Mouse (Mus musculus): ENCODE data around the gene Slc4a4. TPM values are rescaled to one million over a fixed set of nuclear protein-coding genes. Genes with fewer than 3 reads are reported as not detected.
"Not testable (repeated sequence)": the region's sequence is repeated elsewhere in the genome, so short reads cannot be mapped to it uniquely, and the experiment has no call there.

Slc4a4 gene
- polyA plus RNA-seq, 1 experiment from 2014 or later = 12.2 TPM

GRCm38 (mm10) chr5:89096371-89096770 lies 209.8 kb downstream of the Slc4a4 start:
- H3K9ac ChIP-seq (replicated peaks) = no peak overlapping the region
- no peak for ATAC-seq (ENCODE audit: low FRiP score)
- H3K9me3 ChIP-seq (replicated peaks) = no peaks in the 10 kb centered on the region
- no peak overlapping the region for H3K4me2 ChIP-seq
- H3K4me3 ChIP-seq (replicated peaks) = no peak overlapping the region
- H3K27me3 ChIP-seq (replicated peaks) = no peaks in the 10 kb centered on the region
- peaks cover 7% of the 10 kb centered on the region; the same call in 1 of the 2 replicates for H3K4me1 ChIP-seq
- H3K27ac ChIP-seq (replicated peaks) = no peak overlapping the region
- no peaks in the 10 kb centered on the region for H3K36me3 ChIP-seq

- 93% methylated on average over 3 of the region's 3 CpGs for WGBS
- no peaks in the 10 kb centered on the region for H3K9me3 ChIP-seq (replicated peaks)
- no peak overlapping the region; the same call in 1 of the 2 replicates for H3K27ac ChIP-seq (replicated peaks)
- H3K9ac ChIP-seq (replicated peaks) = no peak overlapping the region
- no peak overlapping the region for H3K4me2 ChIP-seq
- H3K4me1 ChIP-seq = peaks cover 7% of the 10 kb centered on the region; the same call in 1 of the 2 replicates
- H3K4me3 ChIP-seq (replicated peaks) = no peak overlapping the region
- no peaks in the 10 kb centered on the region for H3K27me3 ChIP-seq (replicated peaks)
- H3K36me3 ChIP-seq = no peaks in the 10 kb centered on the region
- no peak for ATAC-seq (ENCODE audit: low FRiP score)
These were observed 210.7 kb downstream of the Slc4a4 start for GRCm38 (mm10) chr5:89097291-89097690.

GRCm38 (mm10) chr5:89098121-89098520 lies 211.5 kb downstream of the Slc4a4 start:
- no peak for ATAC-seq (ENCODE audit: low FRiP score)
- Histone ChIP-seq H3K27ac (replicated peaks) (no peak overlapping the region), H3K4me1 (peaks cover 7% of the 10 kb centered on the region; the same call in 1 of the 2 replicates), H3K9me3 (replicated peaks) (no peaks in the 10 kb centered on the region), H3K9ac (replicated peaks) (no peak overlapping the region), H3K4me3 (replicated peaks) (no peak overlapping the region), H3K27me3 (replicated peaks) (no peaks in the 10 kb centered on the region), H3K36me3 (no peaks in the 10 kb centered on the region), H3K4me2 (no peak overlapping the region)
- 63% methylated on average over 4 of the region's 4 CpGs for WGBS

- no peak overlapping the region for H3K4me2 ChIP-seq
These were observed 213.3 kb downstream of the Slc4a4 start for GRCm38 (mm10) chr5:89099886-89100285.

GRCm38 (mm10) chr5:89102560-89102959 lies 215.9 kb downstream of the Slc4a4 start:
- Histone ChIP-seq H3K27ac (replicated peaks) (no peak overlapping the region), H3K27me3 (replicated peaks) (no peaks in the 10 kb centered on the region), H3K4me1 (no peaks in the 10 kb centered on the region), H3K9me3 (replicated peaks) (no peaks in the 10 kb centered on the region), H3K9ac (replicated peaks) (no peak overlapping the region), H3K36me3 (no peaks in the 10 kb centered on the region), H3K4me3 (replicated peaks) (no peak overlapping the region), H3K4me2 (no peak overlapping the region)
- no peak for ATAC-seq (ENCODE audit: low FRiP score)
- 60% methylated on average over 4 of the region's 4 CpGs for WGBS

More at GRCm38 (mm10) chr5:89099886-89100285, 213.3 kb downstream of the Slc4a4 start:
- no peaks in the 10 kb centered on the region for H3K9me3 ChIP-seq (replicated peaks)
- no peak overlapping the region for H3K9ac ChIP-seq (replicated peaks)
- H3K36me3 ChIP-seq = no peaks in the 10 kb centered on the region
- WGBS = 82% methylated on average over 3 of the region's 3 CpGs
- no peak overlapping the region for H3K27ac ChIP-seq (replicated peaks)
- no peaks in the 10 kb centered on the region for H3K4me1 ChIP-seq
- H3K27me3 ChIP-seq (replicated peaks) = no peaks in the 10 kb centered on the region
- H3K4me3 ChIP-seq (replicated peaks) = no peak overlapping the region
- no peak for ATAC-seq (ENCODE audit: low FRiP score)

- H3K9ac ChIP-seq (replicated peaks) = no peak overlapping the region
- H3K27me3 ChIP-seq (replicated peaks) = no peaks in the 10 kb centered on the region
- no peaks in the 10 kb centered on the region for H3K36me3 ChIP-seq
- H3K9me3 ChIP-seq (replicated peaks) = no peaks in the 10 kb centered on the region
- no peak for ATAC-seq (ENCODE audit: low FRiP score)
- no peak overlapping the region for H3K27ac ChIP-seq (replicated peaks)
- no peak overlapping the region for H3K4me3 ChIP-seq (replicated peaks)
- H3K4me1 ChIP-seq = no peaks in the 10 kb centered on the region
- no peak overlapping the region for H3K4me2 ChIP-seq
- WGBS = 54% methylated on average over 9 of the region's 9 CpGs
These were observed 218.7 kb downstream of the Slc4a4 start for GRCm38 (mm10) chr5:89105346-89105745.

- Histone ChIP-seq H3K4me3 (replicated peaks) (no peak overlapping the region), H3K9ac (replicated peaks) (no peak overlapping the region), H3K36me3 (no peaks in the 10 kb centered on the region), H3K4me1 (no peaks in the 10 kb centered on the region), H3K9me3 (replicated peaks) (no peaks in the 10 kb centered on the region), H3K27ac (replicated peaks) (no peak overlapping the region), H3K4me2 (no peak overlapping the region), H3K27me3 (replicated peaks) (no peaks in the 10 kb centered on the region)
- ATAC-seq (ENCODE audit: low FRiP score) = no peak
These were observed 219.6 kb downstream of the Slc4a4 start for GRCm38 (mm10) chr5:89106217-89106616.

GRCm38 (mm10) chr5:89108809-89109208 lies 222.2 kb downstream of the Slc4a4 start:
- WGBS = 89% methylated on average over 1 of the region's 1 CpGs
- Histone ChIP-seq H3K36me3 (no peaks in the 10 kb centered on the region), H3K4me1 (no peaks in the 10 kb centered on the region), H3K9ac (replicated peaks) (no peak overlapping the region), H3K9me3 (replicated peaks) (no peaks in the 10 kb centered on the region), H3K4me3 (replicated peaks) (no peak overlapping the region), H3K27ac (replicated peaks) (no peak overlapping the region), H3K4me2 (no peak overlapping the region), H3K27me3 (replicated peaks) (no peaks in the 10 kb centered on the region)
- ATAC-seq (ENCODE audit: low FRiP score) = no peak

GRCm38 (mm10) chr5:89109832-89110231 lies 223.2 kb downstream of the Slc4a4 start:
- Histone ChIP-seq H3K4me3 (replicated peaks) (no peak overlapping the region), H3K27me3 (replicated peaks) (no peaks in the 10 kb centered on the region), H3K9me3 (replicated peaks) (no peaks in the 10 kb centered on the region), H3K36me3 (no peaks in the 10 kb centered on the region), H3K4me2 (no peak overlapping the region), H3K9ac (replicated peaks) (no peak overlapping the region), H3K27ac (replicated peaks) (no peak overlapping the region), H3K4me1 (no peaks in the 10 kb centered on the region)
- 84% methylated on average over 2 of the region's 2 CpGs for WGBS
- no peak for ATAC-seq (ENCODE audit: low FRiP score)

- not testable (repeated sequence) for H3K27me3 ChIP-seq (replicated peaks); H3K9me3 ChIP-seq (replicated peaks); H3K9ac ChIP-seq (replicated peaks); ATAC-seq (ENCODE audit: low FRiP score); H3K4me3 ChIP-seq (replicated peaks); H3K36me3 ChIP-seq; H3K4me1 ChIP-seq; H3K27ac ChIP-seq (replicated peaks); H3K4me2 ChIP-seq
- 95% methylated on average over 16 of the region's 17 CpGs for WGBS
These were observed 225.4 kb downstream of the Slc4a4 start for GRCm38 (mm10) chr5:89111987-89112386.

GRCm38 (mm10) chr5:89120881-89121280 lies 234.3 kb downstream of the Slc4a4 start:
- Histone ChIP-seq H3K4me2 (no peak overlapping the region), H3K27me3 (replicated peaks) (no peaks in the 10 kb centered on the region), H3K4me1 (no peaks in the 10 kb centered on the region), H3K9ac (replicated peaks) (no peak overlapping the region), H3K9me3 (replicated peaks) (no peaks in the 10 kb centered on the region), H3K36me3 (no peaks in the 10 kb centered on the region), H3K27ac (replicated peaks) (no peak overlapping the region), H3K4me3 (replicated peaks) (no peak overlapping the region)
- WGBS = 74% methylated on average over 1 of the region's 1 CpGs
- no peak for ATAC-seq (ENCODE audit: low FRiP score)

- ATAC-seq (ENCODE audit: low FRiP score) = no peak
- WGBS = 57% methylated on average over 9 of the region's 9 CpGs
- no peaks in the 10 kb centered on the region for H3K36me3 ChIP-seq
These were observed 236.8 kb downstream of the Slc4a4 start for GRCm38 (mm10) chr5:89123270-89123903.

More at GRCm38 (mm10) chr5:89123270-89123903, 236.8 kb downstream of the Slc4a4 start:
- no peaks in the 10 kb centered on the region for H3K9me3 ChIP-seq (replicated peaks)
- no peaks in the 10 kb centered on the region for H3K27me3 ChIP-seq (replicated peaks)
- H3K4me3 ChIP-seq (replicated peaks) = no peak overlapping the region
- no peak overlapping the region for H3K27ac ChIP-seq (replicated peaks)
- no peak overlapping the region for H3K4me2 ChIP-seq
- no peak overlapping the region for H3K9ac ChIP-seq (replicated peaks)
- no peaks in the 10 kb centered on the region for H3K4me1 ChIP-seq

Measured in neural tube, embryonic 15.5 days (tissue).